Mouse (Mus musculus) hindbrain, postnatal 0 days (tissue): ENCODE measurements around the gene Atp5g1. TPM values are rescaled to one million over a fixed set of nuclear protein-coding genes. Genes with fewer than 3 reads are reported as not detected.
A peak's percentile ranks its signal among the peaks of the same experiment; 100 is the strongest.

Source experiments
- ATAC-seq: fragments of 200-750 bp; cut with Nextera tagmentation; 2 replicates; pipeline ENCODE4 v1.8.0; 2017; ENCODE audit warnings: mild to moderate bottlenecking, moderate TSS enrichment, moderate library complexity
- DNase-seq: peaks from one replicate; pipeline ENCODE4 v3.0.0-alpha.2; 2015; ENCODE audit warnings: low spot score
- H3K27ac ChIP-seq: fragments of 300-500 bp; sonication (generic); 2 replicates; pipeline ENCODE4 v1.5.1; 2014; ENCODE audit warnings: mild to moderate bottlenecking
- H3K27me3 ChIP-seq: fragments of 300-500 bp; sonication (generic); 2 replicates; pipeline ENCODE4 v1.6.1; 2014; ENCODE audit warnings: low read length, mixed read lengths; ENCODE audit not compliant: insufficient read depth
- H3K36me3 ChIP-seq: fragments of 300-500 bp; sonication (generic); 2 replicates; pipeline ENCODE4 v1.6.1; 2014; ENCODE audit warnings: low read length, mixed read lengths; ENCODE audit not compliant: insufficient read depth
- H3K4me1 ChIP-seq: fragments of 300-500 bp; sonication (generic); 2 replicates; pipeline ENCODE4 v1.6.1; 2014; ENCODE audit warnings: antibody characterized with exemption, low read length, mixed read lengths; ENCODE audit not compliant: insufficient read depth
- H3K4me2 ChIP-seq: fragments of 300-500 bp; sonication (generic); 2 replicates; pipeline ENCODE4 v1.6.1; 2014; ENCODE audit warnings: low read depth, mild to moderate bottlenecking, low read length, moderate library complexity, mixed read lengths
- H3K4me3 ChIP-seq: fragments of 300-500 bp; sonication (generic); 2 replicates; pipeline ENCODE4 v1.5.1; 2014; ENCODE audit warnings: low read length
- H3K9ac ChIP-seq: fragments of 300-500 bp; sonication (generic); replicated peaks from 2 replicates; pipeline ENCODE4 v1.6.1; 2014; ENCODE audit warnings: mild to moderate bottlenecking, low read length, moderate library complexity, mixed read lengths
- H3K9me3 ChIP-seq: fragments of 300-500 bp; sonication (generic); 2 replicates; pipeline ENCODE4 v1.6.1; 2016; ENCODE audit warnings: low read length, mixed read lengths
- CTCF ChIP-seq: IDR thresholded peaks from 2 replicates; pipeline ENCODE4 v1.5.1; 2016; ENCODE audit warnings: antibody characterized with exemption, control low read depth, low read depth
- WGBS: fragments of 180-500 bp; shearing (Covaris S2); extraction: QIAGEN DNeasy Blood & Tissue Kit; methylation state at CpG from one replicate; pipeline ENCODE4 v1.1.7; 2014; 5-methylcytosine and 5-hydroxymethylcytosine counted together
- polyA plus RNA-seq: library from polyadenylated mRNA; unstranded; fragments of >200 nt; fragmentation: Nextera tagmentation; extraction: Ambion mirVana; gene quantifications from 2 replicates; pipeline ENCODE4 v1.2.1, GENCODE M21; 2015
- total RNA-seq: library from RNA; depleted of rRNA; stranded (reverse); fragments of >200 nt; gene quantifications from 2 replicates; pipeline ENCODE4 v1.2.3, GENCODE M21; 2014

Gene Atp5g1
- total and polyA plus RNA-seq, 2 experiments from 2014 or later: 703 to 1,324 TPM

DNA sequence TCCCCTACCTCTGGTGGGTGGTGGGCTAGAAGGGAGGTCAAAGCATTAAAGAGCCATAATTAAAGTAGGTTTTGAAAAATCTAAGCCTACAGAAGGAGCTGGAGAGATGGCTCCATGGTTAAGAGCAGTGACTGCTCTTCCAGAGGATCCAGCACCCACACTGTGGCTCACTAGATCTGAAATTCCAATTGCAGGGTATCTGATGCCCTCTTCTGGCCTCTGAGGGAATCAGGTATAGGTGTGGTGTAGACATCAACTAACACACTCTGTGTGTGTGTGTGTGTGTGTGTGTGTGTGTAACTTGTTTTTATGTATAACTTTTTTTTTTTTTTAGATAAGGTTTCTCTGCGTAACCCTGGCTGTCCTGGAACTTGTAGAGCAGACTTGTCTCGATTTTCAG, 15.6 kb upstream of the Atp5g1 start:
- no peaks in the 10 kb centered on the region for H3K27me3 ChIP-seq
- no peak for ATAC-seq
- H3K4me2 ChIP-seq: no peak overlapping the region
- no peak overlapping the region for H3K27ac ChIP-seq
- no peak overlapping the region for H3K9ac ChIP-seq
- WGBS: 75% methylated on average over 2 of the region's 2 CpGs
- no peaks in the 10 kb centered on the region for H3K9me3 ChIP-seq
- peak; percentile 56 for TF ChIP-seq CTCF
- no peak overlapping the region for H3K4me3 ChIP-seq
- peak; percentile 10 for DNase-seq
- no peaks in the 10 kb centered on the region for H3K36me3 ChIP-seq
- no peaks in the 10 kb centered on the region for H3K4me1 ChIP-seq

DNA sequence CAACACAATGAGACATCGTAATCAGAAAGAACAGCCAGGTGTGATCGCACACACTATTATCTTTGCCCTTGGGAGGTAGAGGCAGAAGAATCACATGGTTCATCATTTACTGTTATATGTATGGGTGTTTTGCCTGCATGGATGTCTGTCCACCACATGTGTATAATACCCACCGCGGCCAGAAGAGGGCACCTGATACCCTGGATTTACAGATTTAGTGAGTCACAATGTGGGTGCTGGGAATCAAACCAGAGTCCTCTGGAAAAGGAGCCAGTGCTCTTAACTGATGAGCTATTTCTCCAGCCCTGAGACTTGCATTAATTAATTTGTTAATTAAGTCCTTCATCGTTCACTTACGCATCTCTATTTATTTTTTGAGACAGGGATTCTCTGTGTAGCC, 12.5 kb upstream of the Atp5g1 start:
- WGBS: 90% methylated on average over 6 of the region's 6 CpGs

DNA sequence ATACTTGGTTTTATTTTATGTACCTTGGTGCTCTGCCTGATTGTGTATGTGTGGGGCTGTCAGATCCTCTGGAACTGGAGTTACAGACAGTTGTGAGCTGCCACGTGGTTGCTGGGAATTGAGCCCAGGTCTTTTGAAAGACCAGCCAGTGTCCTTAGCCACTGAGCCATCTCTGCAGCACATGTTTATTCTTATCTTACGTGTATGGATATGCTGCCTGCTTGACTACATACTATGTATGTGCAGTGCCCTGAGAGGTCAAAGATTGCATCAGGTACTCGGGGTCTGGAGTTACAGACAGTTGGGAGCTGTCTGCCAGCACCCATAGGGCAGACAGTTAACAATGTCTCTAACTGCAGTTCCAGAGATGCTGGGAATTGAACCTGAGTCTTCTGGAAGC, 7.2 kb upstream of the Atp5g1 start:
- no peak overlapping the region for H3K27ac ChIP-seq
- H3K4me3 ChIP-seq: no peak overlapping the region
- H3K4me1 ChIP-seq: no peaks in the 10 kb centered on the region
- no peaks in the 10 kb centered on the region for H3K27me3 ChIP-seq
- no peak for DNase-seq
- H3K36me3 ChIP-seq: no peaks in the 10 kb centered on the region
- H3K9me3 ChIP-seq: no peaks in the 10 kb centered on the region
- TF ChIP-seq CTCF: no peak
- ATAC-seq: no peak
- 70% methylated on average over 3 of the region's 3 CpGs for WGBS
- H3K4me2 ChIP-seq: no peak overlapping the region
- no peak overlapping the region for H3K9ac ChIP-seq

More for the DNA sequence above, 12.5 kb upstream of the Atp5g1 start:
- no peak for TF ChIP-seq CTCF
- H3K4me1 ChIP-seq: no peaks in the 10 kb centered on the region
- no peak for ATAC-seq
- H3K9ac ChIP-seq: no peak overlapping the region
- DNase-seq: no peak
- no peak overlapping the region for H3K27ac ChIP-seq
- H3K9me3 ChIP-seq: no peaks in the 10 kb centered on the region
- no peak overlapping the region for H3K4me2 ChIP-seq
- H3K4me3 ChIP-seq: no peak overlapping the region
- no peaks in the 10 kb centered on the region for H3K27me3 ChIP-seq
- H3K36me3 ChIP-seq: no peaks in the 10 kb centered on the region

DNA sequence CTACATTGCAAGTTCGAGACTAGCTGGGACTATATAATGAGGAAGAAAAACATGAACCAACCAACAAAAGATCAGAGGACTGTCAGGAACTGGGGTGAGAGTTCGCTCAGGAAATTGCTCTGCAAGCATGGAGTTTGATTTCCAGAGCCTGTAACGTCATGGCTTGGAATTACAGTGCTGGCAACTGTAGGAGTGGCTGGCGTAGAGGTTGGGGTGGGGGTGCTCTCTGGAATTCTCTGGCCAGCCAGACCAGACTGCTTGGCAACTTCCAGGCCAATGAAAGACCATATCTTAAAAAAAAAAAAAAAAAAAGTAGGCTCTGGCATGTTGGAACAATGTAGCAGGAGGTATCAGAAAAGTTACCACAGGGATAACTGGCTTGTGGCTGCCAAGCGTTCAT, 5.3 kb upstream of the Atp5g1 start:
- no peaks in the 10 kb centered on the region for H3K4me1 ChIP-seq
- no peak overlapping the region for H3K27ac ChIP-seq
- H3K9ac ChIP-seq: no peak overlapping the region
- no peak for DNase-seq
- no peak for ATAC-seq
- 78% methylated on average over 5 of the region's 5 CpGs for WGBS
- no peak overlapping the region for H3K4me2 ChIP-seq
- H3K36me3 ChIP-seq: no peaks in the 10 kb centered on the region
- H3K4me3 ChIP-seq: no peak overlapping the region
- no peaks in the 10 kb centered on the region for H3K27me3 ChIP-seq
- no peak for TF ChIP-seq CTCF
- no peaks in the 10 kb centered on the region for H3K9me3 ChIP-seq

DNA sequence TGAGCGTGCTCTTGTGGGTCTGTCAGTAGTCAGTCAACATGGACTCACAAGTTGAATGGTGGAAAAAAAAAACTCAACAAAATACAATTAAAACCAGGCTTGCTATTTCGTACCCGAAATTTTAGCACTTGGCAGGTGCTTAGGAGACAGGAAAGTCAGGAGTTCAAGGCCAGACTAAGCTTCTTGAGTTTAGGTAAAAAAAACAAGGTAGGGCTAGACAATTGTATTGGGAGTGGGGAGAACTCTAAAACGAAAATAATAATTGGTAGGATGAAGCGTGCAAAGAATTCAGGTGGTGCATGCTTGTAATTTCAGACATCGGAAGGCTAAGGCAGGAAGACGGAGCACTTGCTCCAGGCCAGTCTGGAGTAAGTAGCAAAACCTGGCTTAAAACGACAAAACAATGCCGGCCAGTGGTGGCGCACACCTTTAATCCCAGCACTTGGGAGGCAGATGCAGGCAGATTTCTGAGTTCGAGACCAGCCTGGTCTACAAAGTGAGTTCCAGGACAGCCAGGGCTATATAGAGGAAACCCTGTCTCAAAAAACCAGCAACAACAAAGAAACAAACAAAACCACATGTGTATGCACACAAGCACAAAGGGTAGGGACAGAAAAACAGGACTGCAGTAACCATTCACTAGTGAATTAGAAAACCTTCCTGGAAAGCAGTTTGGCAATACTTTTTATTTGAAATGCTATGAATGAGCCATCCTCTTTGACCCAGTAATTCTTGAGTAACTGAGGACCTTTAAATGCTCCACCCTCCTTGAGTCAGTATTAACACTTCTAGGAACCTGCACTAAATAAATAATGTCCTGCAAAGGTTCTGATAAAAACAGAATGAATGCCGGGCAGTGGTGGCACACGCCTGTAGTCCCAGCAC, 993 bp upstream of the Atp5g1 start:
- 69% methylated on average over 13 of the region's 13 CpGs for WGBS

DNA sequence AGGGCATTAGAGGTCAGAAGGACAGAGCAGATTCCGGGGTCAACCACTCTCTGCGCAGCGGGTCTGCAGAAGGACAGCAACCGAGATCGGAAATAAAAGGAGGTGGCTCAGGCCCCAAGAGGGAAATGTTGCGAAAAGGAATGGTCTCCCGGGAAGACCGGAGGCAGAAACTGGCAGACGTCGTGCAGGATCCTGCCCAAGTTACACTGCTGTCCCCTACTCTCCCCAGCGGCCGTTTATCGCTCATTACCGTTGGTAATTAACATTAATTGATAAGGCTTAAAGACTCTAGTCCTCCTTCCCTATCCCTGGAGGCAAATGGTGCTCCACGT, 327 bp downstream of the Atp5g1 start:
- DNase-seq (no peak), ATAC-seq (no peak)
- TF ChIP-seq CTCF: no peak
- peak overlapping the region; percentile 93 for H3K27ac ChIP-seq
- peak overlapping the region; percentile 84 for H3K9ac ChIP-seq
- H3K36me3 ChIP-seq: peaks cover 5% of the 10 kb centered on the region; the same call in 1 of the 2 replicates
- whole genome bisulfite sequencing: under 1% methylated on average over 15 of the region's 15 CpGs
- H3K9me3 ChIP-seq: no peaks in the 10 kb centered on the region
- H3K27me3 ChIP-seq: no peaks in the 10 kb centered on the region
- H3K4me2 ChIP-seq: peak overlapping the region; percentile 86
- no peaks in the 10 kb centered on the region for H3K4me1 ChIP-seq
- H3K4me3 ChIP-seq: peak overlapping the region; percentile 88

More for the DNA sequence above, 993 bp upstream of the Atp5g1 start:
- peak overlapping the region; percentile 84 for H3K27ac ChIP-seq
- TF ChIP-seq CTCF: no peak
- ATAC-seq: no peak
- H3K27me3 ChIP-seq: no peaks in the 10 kb centered on the region
- 0 out of 2 replicates have a peak overlapping the region, but pooled peaks have one; percentile 37 for H3K9ac ChIP-seq
- peak overlapping the region; percentile 27; the same call in 1 of the 2 replicates for H3K4me3 ChIP-seq
- H3K4me2 ChIP-seq: peak overlapping the region; percentile 55
- H3K4me1 ChIP-seq: no peaks in the 10 kb centered on the region
- H3K36me3 ChIP-seq: no peaks in the 10 kb centered on the region
- DNase-seq: no peak
- H3K9me3 ChIP-seq: no peaks in the 10 kb centered on the region
